8 mouse cellular contexts compared by ENCODE assay signal in the genomic region with DNA sequence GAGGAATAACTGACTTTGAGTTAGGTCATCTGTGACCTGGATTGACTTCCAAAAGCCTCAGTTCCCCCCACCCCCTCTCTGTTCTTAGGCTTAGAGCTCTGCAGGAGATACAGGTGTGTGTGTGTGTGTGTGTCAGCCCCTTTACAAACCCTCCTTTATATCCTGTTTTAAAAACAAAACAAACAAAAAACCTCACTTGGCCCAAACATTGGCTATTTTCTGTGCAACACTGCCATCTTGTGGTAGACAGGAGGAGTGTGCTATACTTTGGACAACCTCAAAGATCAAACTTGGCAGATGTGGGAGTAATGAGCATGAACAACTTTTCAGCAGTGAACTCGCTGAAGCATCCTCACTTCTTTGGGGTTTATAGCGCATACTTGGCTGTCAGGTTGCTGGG.
A peak's percentile ranks its signal among the peaks of the same experiment; 100 is the strongest.
DNase-seq lines count a peak whose midpoint lies in the region; ATAC-seq and TF ChIP-seq lines count a peak whose summit lies in the region.

No protein-coding gene starts in this region.

- no peak overlapping the region for H3K4me2 ChIP-seq in hindbrain, embryonic 13.5 days
- H3K4me2 ChIP-seq in limb, embryonic 14.5 days (replicated peaks; ENCODE audit: low read depth, low read length, severe bottlenecking), result no peak overlapping the region
- no peak overlapping the region for H3K4me2 ChIP-seq in neural tube, embryonic 15.5 days

- no peak for TF ChIP-seq CTCF in thymus, adult 2 months (IDR thresholded peaks at IDR 0.05; ENCODE audit: borderline replicate concordance, control insufficient read depth, extremely low read depth, insufficient read depth, low read length, poor library complexity)
- TF ChIP-seq CTCF in cortical plate, adult 2 months (IDR thresholded peaks at IDR 0.05; ENCODE audit: extremely low read depth, insufficient read depth, low read length), result peak; percentile 74; the same call in 1 of the 2 replicates

- H3K4me1 ChIP-seq in thymus, adult 2 months (replicated peaks; ENCODE audit: control insufficient read depth, insufficient read depth, low read length), result no peaks in the 10 kb centered on the region
- H3K4me1 ChIP-seq in cortical plate, adult 2 months (ENCODE audit: control insufficient read depth, insufficient read depth, low read length), result no peaks in the 10 kb centered on the region
- H3K4me1 ChIP-seq in hindbrain, embryonic 13.5 days (replicated peaks), result peaks cover 28% of the 10 kb centered on the region
- H3K4me1 ChIP-seq in limb, embryonic 14.5 days (ENCODE audit: control insufficient read depth, insufficient read depth, low read length), result peaks cover 8% of the 10 kb centered on the region; the same call in 1 of the 2 replicates
- peaks cover 13% of the 10 kb centered on the region; the same call in 1 of the 2 replicates for H3K4me1 ChIP-seq in neural tube, embryonic 15.5 days

- H3K27ac ChIP-seq in thymus, adult 2 months (ENCODE audit: control insufficient read depth, insufficient read depth, low read length), result no peak overlapping the region
- H3K27ac ChIP-seq in cortical plate, adult 2 months (ENCODE audit: insufficient read depth, low read length), result no peak overlapping the region
- H3K27ac ChIP-seq in hindbrain, embryonic 13.5 days, result 0 out of 2 replicates have a peak overlapping the region, but pooled peaks have one; percentile 58
- no peak overlapping the region for H3K27ac ChIP-seq in limb, embryonic 14.5 days (replicated peaks; ENCODE audit: low read depth, low read length)
- H3K27ac ChIP-seq in neural tube, embryonic 15.5 days (replicated peaks), result no peak overlapping the region

- H3K4me3 ChIP-seq in thymus, adult 2 months (ENCODE audit: control insufficient read depth, insufficient read depth, low read length), result no peak overlapping the region
- H3K4me3 ChIP-seq in cortical plate, adult 2 months (ENCODE audit: insufficient read depth, low read length), result no peak overlapping the region
- H3K4me3 ChIP-seq in hindbrain, embryonic 13.5 days, result no peak overlapping the region
- H3K4me3 ChIP-seq in limb, embryonic 14.5 days (replicated peaks; ENCODE audit: low read length), result no peak overlapping the region
- H3K4me3 ChIP-seq in neural tube, embryonic 15.5 days (replicated peaks), result no peak overlapping the region

- H3K9me3 ChIP-seq in hindbrain, embryonic 13.5 days, result no peaks in the 10 kb centered on the region
- H3K9me3 ChIP-seq in limb, embryonic 14.5 days (ENCODE audit: control insufficient read depth, low read length), result no peaks in the 10 kb centered on the region
- no peaks in the 10 kb centered on the region for H3K9me3 ChIP-seq in neural tube, embryonic 15.5 days (replicated peaks)

- DNase-seq in cerebellum, adult 11-12 months, result no peak
- peak; percentile 43 for DNase-seq in thymus, adult 2 months
- DNase-seq in thymus, adult 18-20 months, result no peak
- DNase-seq in limb, embryonic 14.5 days (ENCODE audit: low spot score), result peak; percentile 58

- H3K9ac ChIP-seq in hindbrain, embryonic 13.5 days, result no peak overlapping the region
- H3K9ac ChIP-seq in limb, embryonic 14.5 days (ENCODE audit: low read depth, low read length, severe bottlenecking), result no peak overlapping the region
- no peak overlapping the region for H3K9ac ChIP-seq in neural tube, embryonic 15.5 days (replicated peaks)

- TF ChIP-seq POLR2A in thymus, adult 2 months (IDR thresholded peaks at IDR 0.05; ENCODE audit: control insufficient read depth, extremely low read depth, insufficient read depth, low read length, poor library complexity), result no peak
- TF ChIP-seq POLR2A in cortical plate, adult 2 months (IDR thresholded peaks at IDR 0.05; ENCODE audit: extremely low read depth, insufficient read depth, low read length), result no peak
- no peak for TF ChIP-seq POLR2A in limb, embryonic 14.5 days (IDR thresholded peaks at IDR 0.05; ENCODE audit: borderline replicate concordance, extremely low read depth, insufficient read depth, insufficient read length)

- H3K27me3 ChIP-seq in thymus, adult 2 months (ENCODE audit: control insufficient read depth, insufficient read depth, low read length), result no peaks in the 10 kb centered on the region
- H3K27me3 ChIP-seq in hindbrain, embryonic 13.5 days, result peaks cover 23% of the 10 kb centered on the region
- H3K27me3 ChIP-seq in limb, embryonic 14.5 days (ENCODE audit: control insufficient read depth, insufficient read depth, low read length), result no peaks in the 10 kb centered on the region
- H3K27me3 ChIP-seq in neural tube, embryonic 15.5 days (replicated peaks), result peaks cover 12% of the 10 kb centered on the region

- ATAC-seq in cerebellum, adult (ENCODE audit: insufficient number of reproducible peaks, low FRiP score, low TSS enrichment), result 0 out of 2 replicates have a peak, but pooled peaks have one; percentile 34
- ATAC-seq in hindbrain, embryonic 13.5 days (ENCODE audit: low FRiP score), result peak; percentile 52; the same call in 1 of the 2 replicates
- ATAC-seq in limb, embryonic 14.5 days (ENCODE audit: low FRiP score, low read depth), result peak; percentile 60; the same call in 1 of the 2 replicates
- peak; percentile 69 for ATAC-seq in neural tube, embryonic 15.5 days (ENCODE audit: low FRiP score)

- 11% methylated on average over 2 of the region's 2 CpGs for WGBS in thymus, adult 2 months
- WGBS in hindbrain, embryonic 13.5 days, result 3% methylated on average over 2 of the region's 2 CpGs
- 3% methylated on average over 2 of the region's 2 CpGs for WGBS in limb, embryonic 14.5 days
- WGBS in neural tube, embryonic 15.5 days, result 12% methylated on average over 2 of the region's 2 CpGs

- no peaks in the 10 kb centered on the region for H3K36me3 ChIP-seq in thymus, adult 2 months (ENCODE audit: control insufficient read depth, insufficient read depth, low read length)
- no peaks in the 10 kb centered on the region for H3K36me3 ChIP-seq in hindbrain, embryonic 13.5 days
- H3K36me3 ChIP-seq in limb, embryonic 14.5 days (ENCODE audit: control insufficient read depth, insufficient read depth, low read length), result no peaks in the 10 kb centered on the region
- H3K36me3 ChIP-seq in neural tube, embryonic 15.5 days, result no peaks in the 10 kb centered on the region

Comparison
In these comparisons a context has a peak if more than half of its experiments do, and no peak if none do; other contexts are left out.
1. DNase-seq: peak in thymus, adult 2 months (single experiment) and limb, embryonic 14.5 days (single experiment); none in cerebellum, adult 11-12 months (single experiment) and thymus, adult 18-20 months (0 of 2).
2. Peak in every context shown above with its lines, with median percentiles within 50 percentile points of each other: ATAC-seq.